Mouse (Mus musculus): ENCODE results near the gene Rsph14. TPM values are rescaled to one million over a fixed set of nuclear protein-coding genes. Genes with fewer than 3 reads are reported as not detected.

Gene Rsph14
- polyA plus RNA-seq, 1 experiment from 2014 or later: not detected

DNA sequence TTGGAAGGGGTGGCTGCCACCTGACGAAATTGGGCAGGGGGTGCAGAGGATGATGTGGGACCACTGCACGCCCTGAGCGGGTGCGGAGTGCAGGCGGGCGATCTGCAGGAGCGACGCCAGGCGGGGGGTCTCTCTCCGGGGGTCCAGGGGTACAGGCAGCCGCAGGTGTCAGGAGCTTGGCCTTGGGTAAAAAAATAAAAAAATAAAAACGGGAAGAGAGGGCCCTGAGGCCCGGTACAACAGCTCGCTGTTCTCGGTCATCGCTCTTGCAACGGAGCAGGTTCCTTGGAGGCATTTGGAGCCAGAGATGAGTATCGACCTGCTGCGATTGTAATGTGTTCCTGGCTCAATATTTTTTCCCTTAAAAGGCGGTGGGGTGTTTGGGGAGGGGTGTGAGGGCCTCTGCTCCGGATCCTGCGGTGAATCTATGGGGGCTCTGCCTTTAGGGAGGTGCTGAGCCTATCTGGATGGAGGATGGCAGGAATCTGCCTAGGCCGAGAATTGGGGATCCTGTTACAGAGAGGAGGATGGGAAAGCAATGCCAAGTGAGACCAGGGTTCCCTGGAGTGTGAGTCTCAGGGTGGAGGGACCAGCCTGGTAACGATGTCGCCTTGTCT, 64.6 kb downstream of the Rsph14 start:
- H3K9ac ChIP-seq (replicated peaks; ENCODE audit: low read length): peak overlapping the region; percentile 52
- no peaks in the 10 kb centered on the region for H3K36me3 ChIP-seq (replicated peaks; ENCODE audit: control insufficient read depth, insufficient read depth, low read depth, low read length)
- WGBS: 2% methylated on average over 25 of the region's 25 CpGs
- no peaks in the 10 kb centered on the region for H3K9me3 ChIP-seq (replicated peaks; ENCODE audit: control insufficient read depth, low read length)
- H3K4me3 ChIP-seq (ENCODE audit: low read depth, low read length): peak overlapping the region; percentile 58
- no peak for DNase-seq (ENCODE audit: low spot score)
- peaks cover 11% of the 10 kb centered on the region for H3K27me3 ChIP-seq (ENCODE audit: control insufficient read depth, insufficient read depth, low read length)
- no peak overlapping the region for H3K27ac ChIP-seq (replicated peaks; ENCODE audit: low read depth, low read length)
- peaks cover 3% of the 10 kb centered on the region for H3K4me1 ChIP-seq (ENCODE audit: control insufficient read depth, insufficient read depth, low read length)
- peak overlapping the region; percentile 99 for H3K4me2 ChIP-seq (ENCODE audit: low read depth, low read length)
- no peak for ATAC-seq (replicated peaks; ENCODE audit: insufficient number of reproducible peaks, low FRiP score, low TSS enrichment, low read depth)

DNA sequence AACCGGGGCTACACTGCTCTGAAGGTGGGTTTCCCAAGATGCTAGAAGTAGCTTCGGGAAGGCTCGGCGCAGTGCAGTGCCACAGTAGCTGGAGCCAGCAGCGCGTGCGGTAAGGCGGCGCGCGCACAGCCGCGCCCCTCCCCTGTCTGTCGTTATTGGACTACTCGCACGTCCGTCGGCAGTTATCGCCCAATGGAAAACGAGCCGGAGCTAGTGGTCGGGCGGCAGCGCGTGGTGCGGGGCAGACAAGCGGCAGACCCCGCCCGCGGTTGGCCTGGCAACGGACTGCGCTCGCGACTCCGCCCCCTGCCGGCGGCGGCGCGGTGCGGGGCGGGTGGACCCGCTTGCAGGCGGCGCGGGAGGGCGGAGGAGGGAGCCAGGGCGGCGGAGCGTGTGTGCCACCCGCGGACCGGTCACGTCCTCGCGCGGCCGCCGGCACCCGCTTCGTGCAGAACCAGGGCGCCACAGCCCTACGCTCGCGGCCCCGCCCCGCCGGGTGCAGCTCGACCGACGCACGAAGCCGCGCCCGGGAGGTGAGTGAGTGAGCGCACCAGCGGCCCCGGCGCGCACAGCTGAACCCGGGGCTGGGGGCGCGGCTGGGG, 65.4 kb downstream of the Rsph14 start, which contains the start of gene Gnaz:
TSS of gene Gnaz (plus strand) at position 328 of the 602 bp plus-strand sequence.
- no peak within 1 kb of the TSS for H3K27ac ChIP-seq (replicated peaks; ENCODE audit: low read depth, low read length)
- DNase-seq (ENCODE audit: low spot score): peak; percentile 98
- H3K4me1 ChIP-seq (ENCODE audit: control insufficient read depth, insufficient read depth, low read length): peaks cover 3% of the 10 kb centered on the region
- ATAC-seq (replicated peaks; ENCODE audit: insufficient number of reproducible peaks, low FRiP score, low TSS enrichment, low read depth): peak; percentile 96
- no peaks in the 10 kb centered on the region for H3K9me3 ChIP-seq (replicated peaks; ENCODE audit: control insufficient read depth, low read length)
- H3K4me3 ChIP-seq (ENCODE audit: low read depth, low read length): peak within 1 kb of the TSS; percentile 58
- H3K36me3 ChIP-seq (replicated peaks; ENCODE audit: control insufficient read depth, insufficient read depth, low read depth, low read length): no peaks in the 10 kb centered on the region
- H3K9ac ChIP-seq (replicated peaks; ENCODE audit: low read length): peak within 1 kb of the TSS; percentile 52
- H3K27me3 ChIP-seq (ENCODE audit: control insufficient read depth, insufficient read depth, low read length): peaks cover 11% of the 10 kb centered on the region
- H3K4me2 ChIP-seq (ENCODE audit: low read depth, low read length): peak within 1 kb of the TSS; percentile 99
- 0% methylated on average over 62 of the region's 83 CpGs for WGBS

DNA sequence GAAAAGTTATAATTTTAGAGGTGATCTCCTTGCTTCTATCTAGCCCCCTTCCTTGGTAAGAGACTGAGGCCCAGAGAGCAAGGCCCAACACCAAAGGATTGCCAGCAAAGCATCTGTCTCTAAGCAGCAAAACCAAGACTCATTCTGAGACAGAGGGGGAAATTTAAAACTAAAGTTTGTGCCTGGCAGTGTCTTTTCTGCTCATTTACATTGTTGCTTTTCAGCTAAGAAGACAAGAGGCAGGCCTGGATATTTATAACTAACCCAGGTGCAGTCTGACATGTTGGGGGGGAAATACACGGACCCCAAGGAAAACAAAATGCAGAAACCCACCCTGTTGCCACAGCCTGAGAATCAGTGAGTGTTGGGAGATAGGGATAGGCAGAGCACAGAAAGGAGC, 68.0 kb downstream of the Rsph14 start:
- H3K4me2 ChIP-seq (ENCODE audit: low read depth, low read length): no peak overlapping the region
- no peaks in the 10 kb centered on the region for H3K9me3 ChIP-seq (replicated peaks; ENCODE audit: control insufficient read depth, low read length)
- peaks cover 11% of the 10 kb centered on the region for H3K27me3 ChIP-seq (ENCODE audit: control insufficient read depth, insufficient read depth, low read length)
- DNase-seq (ENCODE audit: low spot score) (no peak), ATAC-seq (replicated peaks; ENCODE audit: insufficient number of reproducible peaks, low FRiP score, low TSS enrichment, low read depth) (no peak)
- no peak overlapping the region for H3K4me3 ChIP-seq (ENCODE audit: low read depth, low read length)
- no peak overlapping the region for H3K9ac ChIP-seq (replicated peaks; ENCODE audit: low read length)
- H3K27ac ChIP-seq (replicated peaks; ENCODE audit: low read depth, low read length): no peak overlapping the region
- 84% methylated on average over 1 of the region's 1 CpGs for WGBS
- peaks cover 3% of the 10 kb centered on the region for H3K4me1 ChIP-seq (ENCODE audit: control insufficient read depth, insufficient read depth, low read length)
- no peaks in the 10 kb centered on the region for H3K36me3 ChIP-seq (replicated peaks; ENCODE audit: control insufficient read depth, insufficient read depth, low read depth, low read length)

- whole genome bisulfite sequencing: 48% methylated on average over 9 of the region's 9 CpGs
- Histone ChIP-seq H3K27me3 (ENCODE audit: control insufficient read depth, insufficient read depth, low read length) (no peaks in the 10 kb centered on the region), H3K27ac (replicated peaks; ENCODE audit: low read depth, low read length) (no peak overlapping the region), H3K4me1 (ENCODE audit: control insufficient read depth, insufficient read depth, low read length) (no peaks in the 10 kb centered on the region), H3K4me2 (ENCODE audit: low read depth, low read length) (no peak overlapping the region), H3K9me3 (replicated peaks; ENCODE audit: control insufficient read depth, low read length) (no peaks in the 10 kb centered on the region), H3K36me3 (replicated peaks; ENCODE audit: control insufficient read depth, insufficient read depth, low read depth, low read length) (no peaks in the 10 kb centered on the region), H3K4me3 (ENCODE audit: low read depth, low read length) (no peak overlapping the region), H3K9ac (replicated peaks; ENCODE audit: low read length) (no peak overlapping the region)
- ATAC-seq (replicated peaks; ENCODE audit: insufficient number of reproducible peaks, low FRiP score, low TSS enrichment, low read depth) (no peak), DNase-seq (ENCODE audit: low spot score) (no peak)
Observed at GRCm38 (mm10) chr10:74952830-74953443, 79.4 kb downstream of the Rsph14 start.

DNA sequence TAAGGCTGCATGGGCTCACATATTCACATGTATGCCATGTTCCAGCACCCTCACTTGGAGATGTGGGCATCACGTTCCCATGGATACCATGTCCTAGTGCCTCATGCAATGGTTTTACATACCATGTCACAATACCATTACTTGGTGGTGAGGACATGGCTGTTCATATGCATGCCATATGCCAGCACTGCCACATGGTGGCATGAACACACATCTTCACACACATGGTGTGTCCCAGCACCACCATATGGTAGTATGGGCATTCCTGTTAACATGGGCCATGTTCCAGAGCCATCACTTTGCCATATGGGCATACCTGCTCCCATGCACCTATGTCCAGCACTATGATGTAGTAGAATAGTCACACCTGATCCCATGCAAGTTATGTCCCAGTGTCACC, 91.6 kb downstream of the Rsph14 start:
- Histone ChIP-seq H3K36me3 (replicated peaks; ENCODE audit: control insufficient read depth, insufficient read depth, low read depth, low read length) (no peaks in the 10 kb centered on the region), H3K9me3 (replicated peaks; ENCODE audit: control insufficient read depth, low read length) (no peaks in the 10 kb centered on the region), H3K4me3 (ENCODE audit: low read depth, low read length) (no peak overlapping the region), H3K4me2 (ENCODE audit: low read depth, low read length) (no peak overlapping the region), H3K27me3 (ENCODE audit: control insufficient read depth, insufficient read depth, low read length) (no peaks in the 10 kb centered on the region), H3K27ac (replicated peaks; ENCODE audit: low read depth, low read length) (no peak overlapping the region), H3K4me1 (ENCODE audit: control insufficient read depth, insufficient read depth, low read length) (no peaks in the 10 kb centered on the region), H3K9ac (replicated peaks; ENCODE audit: low read length) (no peak overlapping the region)
- DNase-seq (ENCODE audit: low spot score) (no peak), ATAC-seq (replicated peaks; ENCODE audit: insufficient number of reproducible peaks, low FRiP score, low TSS enrichment, low read depth) (no peak)
- WGBS: 92% methylated on average over 1 of the region's 1 CpGs

DNA sequence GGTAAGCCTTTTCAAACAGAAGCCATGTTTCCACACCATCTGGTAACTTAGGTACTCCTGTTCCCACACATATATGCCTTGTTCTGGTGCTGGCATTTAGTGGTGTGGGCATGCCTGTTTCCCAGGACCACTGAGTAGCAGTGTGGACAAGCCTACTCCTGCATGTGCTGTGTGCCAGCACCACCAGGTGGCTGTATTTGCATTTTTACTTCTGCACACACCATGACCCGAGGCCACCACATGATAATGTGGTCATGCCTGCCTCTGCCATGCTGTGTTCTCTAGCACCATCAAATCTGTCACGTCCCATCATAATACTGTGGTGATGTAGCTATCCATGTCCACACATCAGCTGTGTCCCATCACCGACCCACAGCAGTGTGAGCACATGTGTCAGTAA, 93.1 kb downstream of the Rsph14 start:
- DNase-seq (ENCODE audit: low spot score) (no peak), ATAC-seq (replicated peaks; ENCODE audit: insufficient number of reproducible peaks, low FRiP score, low TSS enrichment, low read depth) (no peak)
- Histone ChIP-seq H3K4me3 (ENCODE audit: low read depth, low read length) (no peak overlapping the region), H3K27me3 (ENCODE audit: control insufficient read depth, insufficient read depth, low read length) (no peaks in the 10 kb centered on the region), H3K4me1 (ENCODE audit: control insufficient read depth, insufficient read depth, low read length) (no peaks in the 10 kb centered on the region), H3K4me2 (ENCODE audit: low read depth, low read length) (no peak overlapping the region), H3K9me3 (replicated peaks; ENCODE audit: control insufficient read depth, low read length) (no peaks in the 10 kb centered on the region), H3K9ac (replicated peaks; ENCODE audit: low read length) (no peak overlapping the region), H3K36me3 (replicated peaks; ENCODE audit: control insufficient read depth, insufficient read depth, low read depth, low read length) (no peaks in the 10 kb centered on the region), H3K27ac (replicated peaks; ENCODE audit: low read depth, low read length) (no peak overlapping the region)
- 63% methylated on average over 3 of the region's 3 CpGs for WGBS

- Histone ChIP-seq H3K4me1 (ENCODE audit: control insufficient read depth, insufficient read depth, low read length) (no peaks in the 10 kb centered on the region), H3K36me3 (replicated peaks; ENCODE audit: control insufficient read depth, insufficient read depth, low read depth, low read length) (no peaks in the 10 kb centered on the region), H3K27ac (replicated peaks; ENCODE audit: low read depth, low read length) (no peak overlapping the region), H3K9me3 (replicated peaks; ENCODE audit: control insufficient read depth, low read length) (no peaks in the 10 kb centered on the region), H3K9ac (replicated peaks; ENCODE audit: low read length) (no peak overlapping the region), H3K4me2 (ENCODE audit: low read depth, low read length) (no peak overlapping the region), H3K27me3 (ENCODE audit: control insufficient read depth, insufficient read depth, low read length) (no peaks in the 10 kb centered on the region), H3K4me3 (ENCODE audit: low read depth, low read length) (no peak overlapping the region)
- WGBS: 62% methylated on average over 5 of the region's 5 CpGs
- ATAC-seq (replicated peaks; ENCODE audit: insufficient number of reproducible peaks, low FRiP score, low TSS enrichment, low read depth): no peak
- no peak for DNase-seq (ENCODE audit: low spot score)
Observed at GRCm38 (mm10) chr10:74938410-74938809, 94.0 kb downstream of the Rsph14 start.

All from embryonic facial prominence, embryonic 11.5 days (tissue).